Mouse (Mus musculus) embryonic facial prominence, embryonic 10.5 days (tissue): ENCODE measurements around the gene Aatk. TPM values are rescaled to one million over a fixed set of nuclear protein-coding genes. Genes with fewer than 3 reads are reported as not detected.

Experiments used
- DNase-seq: peaks from one replicate; pipeline ENCODE4 v3.0.0-alpha.2; 2017; ENCODE audit warnings: low spot score
- H3K27ac ChIP-seq: fragments of 300-500 bp; sonication (generic); replicated peaks from 2 replicates; pipeline ENCODE4 v1.5.1; 2016; ENCODE audit warnings: mild to moderate bottlenecking
- H3K27me3 ChIP-seq: fragments of 300-500 bp; sonication (generic); replicated peaks from 2 replicates; pipeline ENCODE4 v1.6.1; 2016; ENCODE audit warnings: low read depth, mild to moderate bottlenecking; ENCODE audit not compliant: poor library complexity, severe bottlenecking
- H3K36me3 ChIP-seq: fragments of 300-500 bp; sonication (generic); replicated peaks from 2 replicates; pipeline ENCODE4 v1.6.1; 2016; ENCODE audit warnings: mild to moderate bottlenecking, moderate library complexity
- H3K4me1 ChIP-seq: fragments of 300-500 bp; sonication (generic); 2 replicates; pipeline ENCODE4 v1.6.1; 2016
- H3K4me3 ChIP-seq: fragments of 300-500 bp; sonication (generic); 2 replicates; pipeline ENCODE4 v1.5.1; 2016; ENCODE audit warnings: mild to moderate bottlenecking, moderate library complexity
- H3K9me3 ChIP-seq: fragments of 300-500 bp; sonication (generic); 2 replicates; pipeline ENCODE4 v1.6.1; 2016; ENCODE audit warnings: mild to moderate bottlenecking
- WGBS: fragments of 180-500 bp; shearing (Covaris S2); methylation state at CpG from one replicate; pipeline ENCODE4 v1.1.7; 2016; 5-methylcytosine and 5-hydroxymethylcytosine counted together
- polyA plus RNA-seq: library from polyadenylated mRNA; unstranded; fragments of >200 nt; fragmentation: Nextera tagmentation; extraction: Ambion mirVana; gene quantifications from 2 replicates; pipeline ENCODE4 v1.2.1, GENCODE M21; 2016

Gene Aatk
- polyA plus RNA-seq, 1 experiment from 2014 or later, result 1.6 TPM

DNA sequence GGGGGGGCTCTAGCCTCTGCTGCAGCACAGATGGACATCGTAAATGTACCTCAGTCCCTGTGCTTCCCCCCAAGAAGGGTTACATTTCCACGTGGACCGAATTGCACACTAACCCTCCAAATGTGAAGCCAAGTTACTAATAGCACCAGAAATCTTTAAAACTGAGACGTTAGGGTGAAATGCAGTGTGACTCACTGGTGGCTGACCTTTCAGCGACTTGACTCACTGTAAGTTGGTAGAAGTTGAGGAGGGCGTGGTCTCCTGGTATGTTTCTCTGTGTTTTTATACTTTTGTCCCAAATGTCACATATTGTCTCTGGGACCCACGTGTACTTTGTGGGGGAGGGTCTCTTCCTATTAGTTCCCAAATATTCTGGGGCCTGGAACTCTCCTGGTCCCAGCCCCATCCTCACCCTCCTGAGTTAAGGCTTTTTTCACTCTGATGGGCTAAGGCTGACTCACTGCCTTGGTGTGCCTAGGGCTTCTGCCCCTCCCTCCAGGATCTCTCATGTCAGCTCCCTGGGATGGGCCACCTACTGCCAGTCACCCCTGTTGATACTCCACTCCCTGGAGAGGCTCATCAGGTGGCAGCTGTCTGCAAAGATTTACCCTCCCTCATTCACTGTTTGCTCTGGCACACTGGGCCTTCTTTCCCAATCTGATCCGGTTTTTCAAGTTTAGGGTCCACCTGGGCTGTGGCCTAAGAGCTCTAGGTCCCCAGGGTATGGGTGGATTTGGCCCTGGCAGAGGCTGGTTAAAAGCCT, 71.0 kb downstream of the Aatk start:
- Histone ChIP-seq H3K9me3 (no peaks in the 10 kb centered on the region), H3K27ac (no peak overlapping the region), H3K27me3 (no peaks in the 10 kb centered on the region), H3K4me3 (no peak overlapping the region), H3K4me1 (0 out of 2 replicates have a peak, but pooled peaks cover 6% of the 10 kb centered on the region), H3K36me3 (peaks cover 11% of the 10 kb centered on the region)
- 81% methylated on average over 8 of the region's 8 CpGs for WGBS
- no peak for DNase-seq

DNA sequence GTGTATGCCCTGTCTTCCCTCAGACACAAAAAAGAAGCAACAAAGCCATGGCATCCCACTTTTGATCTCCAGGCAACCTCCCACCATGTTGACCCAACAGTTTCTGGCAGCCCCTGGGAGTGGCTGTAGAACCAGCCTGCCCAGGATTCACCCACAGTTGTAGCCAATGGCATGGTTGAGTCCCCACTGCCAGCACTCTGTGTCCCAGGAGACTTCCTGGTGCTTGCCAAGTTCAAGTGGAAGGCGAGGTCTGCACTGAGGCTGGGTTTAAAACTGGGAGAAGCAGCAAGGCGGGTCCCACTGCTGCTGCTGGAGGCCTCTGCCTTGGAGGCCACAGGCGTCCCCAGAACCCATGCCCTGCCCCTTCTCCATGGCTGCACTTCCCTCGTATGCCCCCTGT, 73.2 kb downstream of the Aatk start:
- no peaks in the 10 kb centered on the region for H3K27me3 ChIP-seq
- no peak overlapping the region for H3K4me3 ChIP-seq
- WGBS, result 85% methylated on average over 4 of the region's 4 CpGs
- DNase-seq, result no peak
- no peak overlapping the region for H3K27ac ChIP-seq
- no peaks in the 10 kb centered on the region for H3K9me3 ChIP-seq
- peaks cover 11% of the 10 kb centered on the region for H3K36me3 ChIP-seq
- H3K4me1 ChIP-seq, result peaks cover 21% of the 10 kb centered on the region

DNA sequence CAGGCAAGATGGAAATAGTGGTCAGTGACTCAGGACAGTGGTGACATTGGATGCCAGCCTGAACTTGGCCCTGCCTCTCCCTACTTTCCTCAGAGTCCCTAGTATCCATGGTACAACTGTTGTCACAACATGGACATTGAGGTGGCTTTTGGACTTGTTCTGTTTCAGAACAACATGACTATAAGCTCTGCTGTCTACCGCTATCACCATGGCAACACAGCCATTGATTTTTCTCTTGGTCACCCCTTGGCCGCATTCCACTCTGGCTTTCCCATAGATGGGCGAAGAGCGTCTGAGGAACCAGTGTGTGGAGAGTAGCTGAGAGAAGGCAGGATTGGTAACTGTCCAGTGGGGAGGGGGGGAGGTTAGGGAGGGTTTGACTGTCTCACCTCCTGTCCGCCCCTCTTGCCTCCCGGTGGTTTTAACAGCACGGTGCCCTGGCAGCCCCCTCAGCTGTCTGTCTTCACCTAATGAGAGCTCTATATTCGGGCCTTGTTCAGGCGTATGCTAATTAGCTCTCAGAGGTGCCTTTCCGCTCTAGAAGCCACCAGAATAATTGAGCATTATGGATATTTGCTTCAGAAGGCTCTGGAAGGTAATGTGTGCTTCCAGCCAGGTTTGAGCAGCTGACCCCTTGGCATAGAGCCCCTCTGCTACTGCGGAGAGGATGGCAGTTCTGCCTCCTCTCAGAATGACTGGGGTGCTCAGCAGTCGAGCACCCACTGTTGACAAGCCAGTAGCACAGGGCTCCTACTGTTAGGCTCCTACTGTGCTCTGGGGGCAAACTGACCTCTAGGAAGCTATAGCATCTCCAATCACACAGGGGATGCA, 76.7 kb downstream of the Aatk start:
- Histone ChIP-seq H3K27ac (peak overlapping the region; percentile 1; the same call in 1 of the 2 replicates), H3K4me1 (peaks cover 34% of the 10 kb centered on the region), H3K36me3 (peaks cover 11% of the 10 kb centered on the region), H3K27me3 (no peaks in the 10 kb centered on the region), H3K9me3 (no peaks in the 10 kb centered on the region), H3K4me3 (no peak overlapping the region)
- DNase-seq, result no peak
- WGBS, result 70% methylated on average over 12 of the region's 12 CpGs

DNA sequence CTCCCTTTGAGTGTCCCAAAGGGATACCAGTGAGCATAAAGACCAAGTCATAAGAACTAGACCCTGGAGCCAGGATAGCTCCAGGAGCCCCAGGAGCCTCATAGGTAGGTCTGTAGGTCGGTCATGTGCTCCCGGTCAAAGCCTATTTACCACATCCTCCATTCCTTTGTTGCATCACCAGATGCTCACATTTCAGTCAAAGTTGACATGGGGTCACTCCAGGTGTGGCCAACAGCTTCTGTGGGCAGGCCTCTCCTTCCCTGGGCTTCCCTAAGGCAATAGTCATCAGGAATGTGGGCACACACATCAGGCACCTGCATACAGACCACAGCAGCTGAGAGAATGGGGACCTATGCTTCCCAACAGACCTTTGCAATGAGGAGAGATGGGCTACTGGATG, 79.1 kb downstream of the Aatk start:
- WGBS, result 80% methylated on average over 2 of the region's 2 CpGs
- Histone ChIP-seq H3K4me1 (peaks cover 44% of the 10 kb centered on the region), H3K4me3 (no peak overlapping the region), H3K36me3 (no peaks in the 10 kb centered on the region; the same call in 1 of the 2 replicates), H3K27ac (no peak overlapping the region), H3K9me3 (no peaks in the 10 kb centered on the region), H3K27me3 (no peaks in the 10 kb centered on the region)
- no peak for DNase-seq

DNA sequence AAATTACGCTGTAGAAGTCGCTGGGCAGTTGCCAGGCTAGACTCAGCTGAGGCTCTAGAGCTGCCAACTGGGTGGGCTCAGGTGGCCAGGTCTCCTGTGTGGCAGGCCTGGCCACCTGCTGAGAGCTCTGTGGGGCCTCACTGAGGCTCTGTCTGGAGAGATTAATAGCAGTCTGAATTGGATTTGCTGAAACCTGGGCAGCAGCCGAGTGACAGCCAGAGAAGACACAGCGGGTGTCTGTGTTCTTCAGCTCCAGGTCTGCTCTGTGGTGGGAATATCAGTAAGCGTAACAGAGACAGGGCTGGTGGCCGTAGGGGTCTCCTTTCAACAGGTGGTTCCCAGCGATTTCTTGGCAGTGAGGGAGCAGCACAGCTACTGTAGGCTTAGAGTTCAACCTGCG, 79.6 kb downstream of the Aatk start:
- H3K4me1 ChIP-seq, result peaks cover 44% of the 10 kb centered on the region
- no peaks in the 10 kb centered on the region; the same call in 1 of the 2 replicates for H3K36me3 ChIP-seq
- H3K9me3 ChIP-seq, result no peaks in the 10 kb centered on the region
- H3K27ac ChIP-seq, result 0 out of 2 replicates have a peak overlapping the region, but pooled peaks have one; percentile 27
- 83% methylated on average over 8 of the region's 8 CpGs for WGBS
- DNase-seq, result no peak
- H3K27me3 ChIP-seq, result no peaks in the 10 kb centered on the region
- no peak overlapping the region for H3K4me3 ChIP-seq

DNA sequence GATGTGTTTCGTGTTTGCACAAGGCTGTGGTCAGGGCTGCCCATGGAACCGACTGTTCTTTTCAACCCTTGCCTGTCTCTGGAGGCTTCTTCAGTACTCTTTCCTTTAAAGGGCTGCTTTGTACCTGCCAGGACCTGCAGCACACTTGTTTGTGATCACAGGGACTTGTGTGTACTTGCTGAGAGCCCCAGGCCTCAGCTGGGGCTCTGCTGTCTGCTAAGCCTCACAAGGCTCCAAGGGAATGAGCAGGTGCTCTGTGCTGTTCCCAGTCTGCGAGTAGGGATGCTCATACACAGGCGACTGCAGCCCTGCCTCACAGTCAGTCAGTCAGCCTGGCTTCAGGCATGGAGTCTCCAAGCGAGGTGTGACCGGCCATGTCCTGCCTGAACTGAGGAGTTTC, 80.7 kb downstream of the Aatk start:
- Histone ChIP-seq H3K4me1 (peaks cover 44% of the 10 kb centered on the region), H3K9me3 (no peaks in the 10 kb centered on the region), H3K27ac (0 out of 2 replicates have a peak overlapping the region, but pooled peaks have one; percentile 37), H3K27me3 (no peaks in the 10 kb centered on the region), H3K36me3 (no peaks in the 10 kb centered on the region; the same call in 1 of the 2 replicates), H3K4me3 (no peak overlapping the region)
- peak; percentile 35 for DNase-seq
- 78% methylated on average over 6 of the region's 6 CpGs for WGBS

DNA sequence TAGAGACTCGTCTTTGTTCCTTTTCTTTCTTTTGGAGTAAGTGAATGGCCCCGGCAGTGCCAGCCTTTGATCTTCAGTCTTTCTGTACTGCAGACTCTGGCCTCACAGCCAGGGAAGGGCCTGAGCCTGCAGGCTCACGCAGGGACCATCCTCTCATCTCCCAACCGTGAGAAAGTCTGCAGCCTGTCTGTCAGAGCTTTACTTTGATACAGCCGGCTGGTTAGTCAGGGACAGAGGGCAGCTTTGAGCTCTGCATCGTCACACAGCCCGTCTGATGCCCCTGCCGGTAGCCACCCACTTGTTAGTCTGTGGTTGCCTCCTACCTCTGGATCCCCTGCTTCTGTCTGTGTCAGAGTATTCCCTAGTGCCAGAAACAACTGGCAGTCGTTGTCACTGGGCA, 81.9 kb downstream of the Aatk start:
- 23% methylated on average over 9 of the region's 9 CpGs for WGBS
- DNase-seq, result no peak
- H3K27ac ChIP-seq, result peak overlapping the region; percentile 59; the same call in 1 of the 2 replicates

DNA sequence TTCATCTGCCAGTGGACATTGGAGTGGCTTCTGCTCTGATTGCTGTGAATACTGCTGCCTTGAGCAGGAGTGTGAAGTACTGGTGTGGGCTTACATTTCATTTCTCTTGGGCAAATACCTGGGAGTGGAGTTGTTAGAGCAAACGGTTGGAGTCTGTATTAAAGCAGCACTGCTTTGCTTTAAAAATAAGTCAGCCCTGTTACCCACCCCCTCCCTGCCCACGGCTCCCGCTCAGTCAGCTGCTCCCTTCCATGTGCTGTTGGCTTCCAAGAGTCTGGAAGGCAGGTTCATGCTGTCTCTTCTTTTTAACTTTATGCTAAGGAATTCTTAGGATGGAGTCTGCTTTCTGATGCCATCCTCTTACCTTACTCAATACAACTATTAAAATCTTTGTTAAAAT, 85.5 kb downstream of the Aatk start:
- H3K27me3 ChIP-seq, result no peaks in the 10 kb centered on the region
- no peak for DNase-seq
- H3K4me1 ChIP-seq, result peaks cover 21% of the 10 kb centered on the region
- H3K36me3 ChIP-seq, result peaks cover 19% of the 10 kb centered on the region
- H3K9me3 ChIP-seq, result no peaks in the 10 kb centered on the region
- 89% methylated on average over 3 of the region's 3 CpGs for WGBS
- no peak overlapping the region for H3K4me3 ChIP-seq
- no peak overlapping the region for H3K27ac ChIP-seq

More for the DNA sequence above, 81.9 kb downstream of the Aatk start:
- H3K4me1 ChIP-seq, result peaks cover 36% of the 10 kb centered on the region
- H3K27me3 ChIP-seq, result no peaks in the 10 kb centered on the region
- H3K9me3 ChIP-seq, result no peaks in the 10 kb centered on the region
- H3K36me3 ChIP-seq, result peaks cover 10% of the 10 kb centered on the region
- H3K4me3 ChIP-seq, result no peak overlapping the region

DNA sequence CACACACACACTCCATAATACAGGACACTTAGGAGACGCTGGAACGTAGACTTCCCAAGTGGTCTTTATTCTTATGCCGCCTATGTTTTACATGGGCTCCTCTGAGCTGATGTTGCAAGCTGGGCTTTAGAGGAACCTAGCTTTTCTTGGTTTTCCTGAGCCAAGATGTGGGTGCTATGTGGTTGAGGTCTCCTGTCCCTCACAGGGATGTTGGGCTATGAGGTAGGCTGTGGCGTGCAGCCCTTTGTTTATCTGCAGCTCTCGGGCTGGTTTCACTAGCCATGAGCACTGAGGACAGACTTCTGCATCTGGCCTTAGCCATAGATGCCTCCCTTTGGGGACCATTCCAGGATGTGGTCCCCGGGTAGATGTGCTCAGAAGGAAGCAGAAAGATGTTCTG, 86.3 kb downstream of the Aatk start:
- peaks cover 27% of the 10 kb centered on the region for H3K4me1 ChIP-seq
- H3K36me3 ChIP-seq, result peaks cover 19% of the 10 kb centered on the region
- no peaks in the 10 kb centered on the region for H3K27me3 ChIP-seq
- no peak overlapping the region for H3K27ac ChIP-seq
- WGBS, result 94% methylated on average over 6 of the region's 6 CpGs
- no peak for DNase-seq
- H3K4me3 ChIP-seq, result no peak overlapping the region
- no peaks in the 10 kb centered on the region for H3K9me3 ChIP-seq

DNA sequence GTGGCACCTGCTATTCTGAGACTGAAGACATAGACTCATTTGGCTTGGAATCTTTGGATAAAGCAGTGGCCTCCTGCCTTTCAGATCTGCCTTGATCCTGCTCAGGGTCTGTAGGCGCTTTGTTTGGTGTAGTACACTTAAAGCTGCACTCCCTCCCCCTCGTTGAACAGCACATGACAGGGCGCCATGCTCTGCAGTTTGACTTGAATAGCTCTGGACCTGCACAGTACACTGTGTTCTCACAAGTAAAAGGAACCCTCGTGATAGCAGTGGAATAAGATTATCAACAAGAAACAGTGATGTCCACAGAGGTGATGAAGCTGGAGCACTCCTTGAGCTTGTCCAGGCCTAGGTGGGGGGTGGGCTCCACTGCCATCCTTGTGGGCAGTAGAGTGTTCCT, 87.3 kb downstream of the Aatk start:
- peaks cover 29% of the 10 kb centered on the region for H3K4me1 ChIP-seq
- WGBS, result 79% methylated on average over 4 of the region's 4 CpGs
- peaks cover 19% of the 10 kb centered on the region for H3K36me3 ChIP-seq
- DNase-seq, result no peak
- no peaks in the 10 kb centered on the region for H3K27me3 ChIP-seq
- no peaks in the 10 kb centered on the region for H3K9me3 ChIP-seq
- no peak overlapping the region; the same call in 1 of the 2 replicates for H3K27ac ChIP-seq
- H3K4me3 ChIP-seq, result no peak overlapping the region

DNA sequence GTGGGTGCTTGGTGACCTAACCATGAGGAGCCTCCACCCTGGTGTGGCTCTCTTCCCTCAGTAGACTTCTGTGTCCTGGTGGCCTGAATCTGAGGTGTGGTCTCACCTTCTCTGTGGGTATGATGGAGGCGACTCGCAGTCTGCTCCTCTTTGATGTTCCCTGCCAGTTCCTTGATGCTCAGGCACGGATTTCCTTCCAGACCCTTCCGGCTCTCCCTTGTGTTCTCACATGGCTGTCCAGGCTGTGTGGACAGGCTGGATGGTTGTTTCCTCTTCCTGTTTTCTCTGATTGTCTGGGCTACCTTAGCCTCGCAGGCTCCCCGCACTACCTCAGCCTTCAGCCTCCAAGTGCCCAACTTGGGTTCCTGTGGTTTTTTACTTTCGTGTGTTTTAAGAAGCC, 88.1 kb downstream of the Aatk start:
- Histone ChIP-seq H3K4me1 (peaks cover 30% of the 10 kb centered on the region), H3K36me3 (peaks cover 19% of the 10 kb centered on the region), H3K9me3 (no peaks in the 10 kb centered on the region), H3K4me3 (no peak overlapping the region), H3K27ac (no peak overlapping the region; the same call in 1 of the 2 replicates), H3K27me3 (no peaks in the 10 kb centered on the region)
- WGBS, result 90% methylated on average over 7 of the region's 7 CpGs
- DNase-seq, result no peak
